Mouse (Mus musculus): ENCODE measurements around the gene Cd2ap. TPM values are rescaled to one million over a fixed set of nuclear protein-coding genes. Genes with fewer than 3 reads are reported as not detected.
"Not testable (repeated sequence)": the region's sequence is repeated elsewhere in the genome, so short reads cannot be mapped to it uniquely, and the experiment has no call there.

Cd2ap gene
- polyA plus RNA-seq, 1 experiment from 2014 or later = 7.1 TPM

DNA sequence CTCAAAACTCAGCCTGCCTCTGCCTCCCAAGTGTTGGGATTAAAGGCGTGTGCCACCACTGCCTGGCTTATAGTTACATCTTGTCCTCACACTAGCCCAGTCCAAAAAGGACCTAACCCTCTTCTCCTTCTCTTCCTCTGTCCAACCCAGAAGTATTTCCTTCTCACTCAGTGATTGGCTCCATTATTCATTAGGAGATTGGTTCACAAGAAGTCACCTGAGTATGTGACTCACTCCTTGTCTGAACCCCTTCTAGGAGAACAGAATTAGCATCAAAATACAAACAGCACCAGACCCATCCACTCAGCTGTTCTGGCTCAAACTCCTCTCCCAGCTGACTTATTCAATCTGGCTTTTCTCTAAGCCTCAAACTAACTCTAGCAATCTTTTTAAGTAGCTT, 30.0 kb upstream of the Cd2ap start:
- H3K4me2 ChIP-seq (ENCODE audit: low read length); H3K4me1 ChIP-seq (ENCODE audit: control insufficient read depth, insufficient read depth, low read depth, low read length); H3K9ac ChIP-seq (ENCODE audit: low read depth, low read length); H3K27me3 ChIP-seq (replicated peaks; ENCODE audit: control insufficient read depth, insufficient read depth, low read length); H3K9me3 ChIP-seq (ENCODE audit: control insufficient read depth, low read length); H3K4me3 ChIP-seq (ENCODE audit: low read length); ATAC-seq; H3K36me3 ChIP-seq (ENCODE audit: control insufficient read depth, insufficient read depth, low read length); H3K27ac ChIP-seq (ENCODE audit: low read depth, low read length): not testable (repeated sequence)
- 88% methylated on average over 1 of the region's 1 CpGs for WGBS

DNA sequence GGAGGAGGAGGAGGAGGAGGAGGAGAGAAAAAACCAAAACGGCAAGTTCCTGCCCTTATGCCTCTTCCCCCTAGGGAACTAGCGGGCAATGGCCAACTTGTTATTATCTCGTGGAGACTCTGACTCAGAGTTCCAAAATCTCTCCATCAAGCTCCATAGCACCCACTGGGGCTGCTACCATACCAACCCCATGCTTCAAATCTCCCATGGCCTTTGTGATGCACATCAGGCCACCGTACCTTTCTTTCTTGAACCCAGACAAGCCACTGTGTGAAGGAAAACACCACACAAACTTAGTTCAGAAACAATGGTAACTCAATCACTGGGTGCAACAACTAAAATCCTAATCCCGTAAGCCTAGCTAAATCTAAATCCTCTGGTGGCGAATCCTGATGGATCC, 29.5 kb upstream of the Cd2ap start:
- WGBS = 88% methylated on average over 6 of the region's 6 CpGs
- no peaks in the 10 kb centered on the region for H3K9me3 ChIP-seq (ENCODE audit: control insufficient read depth, low read length)
- H3K4me3 ChIP-seq (ENCODE audit: low read length) = no peak overlapping the region
- H3K36me3 ChIP-seq (ENCODE audit: control insufficient read depth, insufficient read depth, low read length) = no peaks in the 10 kb centered on the region
- ATAC-seq = no peak
- H3K4me1 ChIP-seq (ENCODE audit: control insufficient read depth, insufficient read depth, low read depth, low read length) = no peaks in the 10 kb centered on the region
- no peak overlapping the region for H3K27ac ChIP-seq (ENCODE audit: low read depth, low read length)
- no peaks in the 10 kb centered on the region for H3K27me3 ChIP-seq (replicated peaks; ENCODE audit: control insufficient read depth, insufficient read depth, low read length)
- no peak overlapping the region for H3K9ac ChIP-seq (ENCODE audit: low read depth, low read length)
- no peak overlapping the region for H3K4me2 ChIP-seq (ENCODE audit: low read length)

DNA sequence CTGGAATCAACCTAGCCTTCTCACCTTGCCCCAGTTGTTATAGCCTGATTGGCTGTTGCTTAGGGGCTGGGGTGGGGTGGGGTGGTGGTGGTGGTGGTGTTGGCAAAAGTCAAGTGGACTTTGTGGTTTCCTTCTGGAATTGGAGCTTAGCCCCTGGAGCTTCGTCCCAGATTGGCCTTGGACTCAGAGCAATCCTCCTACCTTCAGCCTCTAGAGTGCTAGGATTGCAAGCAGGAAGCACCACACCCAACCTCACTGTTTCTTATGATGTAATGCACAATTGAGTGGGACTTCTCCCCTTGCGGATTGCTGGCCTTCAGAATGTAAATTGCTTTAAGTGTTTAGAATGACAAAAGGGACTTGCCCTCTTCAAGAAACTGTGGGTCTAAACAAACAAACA, 24.3 kb upstream of the Cd2ap start:
- Histone ChIP-seq H3K36me3 (ENCODE audit: control insufficient read depth, insufficient read depth, low read length) (no peaks in the 10 kb centered on the region), H3K4me2 (ENCODE audit: low read length) (no peak overlapping the region), H3K27me3 (replicated peaks; ENCODE audit: control insufficient read depth, insufficient read depth, low read length) (no peaks in the 10 kb centered on the region), H3K4me3 (ENCODE audit: low read length) (no peak overlapping the region), H3K4me1 (ENCODE audit: control insufficient read depth, insufficient read depth, low read depth, low read length) (no peaks in the 10 kb centered on the region), H3K27ac (ENCODE audit: low read depth, low read length) (no peak overlapping the region), H3K9ac (ENCODE audit: low read depth, low read length) (no peak overlapping the region), H3K9me3 (ENCODE audit: control insufficient read depth, low read length) (0 out of 2 replicates have a peak, but pooled peaks cover 2% of the 10 kb centered on the region)
- 73% methylated on average over 2 of the region's 2 CpGs for WGBS
- ATAC-seq = no peak

DNA sequence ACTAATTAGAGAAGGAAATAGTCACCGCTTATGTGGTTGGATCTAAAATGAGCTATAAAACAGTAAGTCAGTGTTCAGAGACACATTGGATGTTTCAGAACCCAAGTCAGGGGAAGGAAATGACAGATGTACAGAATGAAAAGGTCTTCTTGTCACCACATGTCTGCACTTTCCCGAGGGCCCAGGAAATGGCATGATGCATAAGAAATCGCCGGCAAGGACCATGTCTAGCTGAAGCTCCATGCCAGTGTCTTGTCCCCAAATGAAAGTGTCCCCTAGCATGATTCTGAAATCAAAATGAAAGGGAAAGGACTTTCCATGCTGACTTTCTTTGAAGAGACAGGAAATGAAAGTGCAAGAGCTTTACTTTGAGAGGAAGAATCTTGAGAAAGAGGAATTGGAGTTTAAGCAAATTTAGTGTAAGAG, 10.8 kb upstream of the Cd2ap start:
- Histone ChIP-seq H3K27ac (ENCODE audit: low read depth, low read length) (no peak overlapping the region), H3K4me1 (ENCODE audit: control insufficient read depth, insufficient read depth, low read depth, low read length) (no peaks in the 10 kb centered on the region), H3K9me3 (ENCODE audit: control insufficient read depth, low read length) (no peaks in the 10 kb centered on the region), H3K4me2 (ENCODE audit: low read length) (no peak overlapping the region), H3K36me3 (ENCODE audit: control insufficient read depth, insufficient read depth, low read length) (no peaks in the 10 kb centered on the region), H3K4me3 (ENCODE audit: low read length) (no peak overlapping the region), H3K27me3 (replicated peaks; ENCODE audit: control insufficient read depth, insufficient read depth, low read length) (no peaks in the 10 kb centered on the region), H3K9ac (ENCODE audit: low read depth, low read length) (no peak overlapping the region)
- no peak for ATAC-seq
- WGBS = 83% methylated on average over 4 of the region's 4 CpGs

DNA sequence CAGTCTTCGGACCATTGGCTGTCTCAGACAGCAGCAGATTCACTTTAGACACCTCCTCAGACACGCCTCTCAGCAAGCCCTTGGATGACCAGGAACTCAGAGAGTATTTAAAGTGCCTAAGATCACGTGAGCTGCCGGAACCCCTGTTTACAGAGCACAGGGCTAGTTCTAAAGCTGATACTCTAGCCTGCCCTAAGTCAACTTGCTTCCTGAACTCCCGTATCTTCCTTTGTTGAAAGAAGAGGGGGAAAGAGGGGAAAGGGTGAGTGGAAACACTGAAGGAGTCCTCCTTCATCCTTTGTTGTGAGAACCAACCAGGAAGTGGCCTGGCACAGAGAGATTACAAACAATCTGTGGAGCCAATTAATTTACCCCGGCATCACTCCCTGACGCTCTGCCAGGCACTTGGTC, 8.6 kb upstream of the Cd2ap start:
- Histone ChIP-seq H3K27me3 (replicated peaks; ENCODE audit: control insufficient read depth, insufficient read depth, low read length) (no peaks in the 10 kb centered on the region), H3K9me3 (ENCODE audit: control insufficient read depth, low read length) (no peaks in the 10 kb centered on the region), H3K4me3 (ENCODE audit: low read length) (no peak overlapping the region), H3K36me3 (ENCODE audit: control insufficient read depth, insufficient read depth, low read length) (no peaks in the 10 kb centered on the region), H3K27ac (ENCODE audit: low read depth, low read length) (no peak overlapping the region), H3K4me1 (ENCODE audit: control insufficient read depth, insufficient read depth, low read depth, low read length) (no peaks in the 10 kb centered on the region), H3K4me2 (ENCODE audit: low read length) (no peak overlapping the region), H3K9ac (ENCODE audit: low read depth, low read length) (no peak overlapping the region)
- WGBS = 77% methylated on average over 7 of the region's 7 CpGs
- ATAC-seq = no peak

DNA sequence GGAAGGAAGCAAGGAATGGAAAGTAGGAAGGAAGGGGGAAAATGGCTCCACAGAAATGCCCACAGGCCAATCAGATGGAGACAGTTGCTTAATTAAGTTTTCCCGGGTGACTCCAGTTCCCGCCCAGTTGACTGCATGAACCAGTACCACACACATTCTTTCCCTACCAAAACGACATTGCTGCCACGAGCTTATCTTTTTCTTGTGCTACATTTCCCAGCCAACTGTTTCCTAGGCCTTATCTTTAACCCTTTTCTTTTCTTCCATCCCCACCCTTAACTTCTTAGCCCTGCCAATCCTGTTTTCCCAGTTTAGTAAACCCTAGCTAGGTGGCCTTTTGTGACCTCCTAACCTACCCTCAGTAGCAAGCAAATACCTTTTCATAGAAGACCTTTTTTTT, 7.9 kb upstream of the Cd2ap start:
- Histone ChIP-seq H3K36me3 (ENCODE audit: control insufficient read depth, insufficient read depth, low read length) (no peaks in the 10 kb centered on the region), H3K4me2 (ENCODE audit: low read length) (no peak overlapping the region), H3K4me3 (ENCODE audit: low read length) (no peak overlapping the region), H3K9me3 (ENCODE audit: control insufficient read depth, low read length) (no peaks in the 10 kb centered on the region), H3K4me1 (ENCODE audit: control insufficient read depth, insufficient read depth, low read depth, low read length) (no peaks in the 10 kb centered on the region), H3K27me3 (replicated peaks; ENCODE audit: control insufficient read depth, insufficient read depth, low read length) (no peaks in the 10 kb centered on the region), H3K27ac (ENCODE audit: low read depth, low read length) (no peak overlapping the region), H3K9ac (ENCODE audit: low read depth, low read length) (no peak overlapping the region)
- WGBS = 83% methylated on average over 4 of the region's 4 CpGs
- ATAC-seq = no peak

DNA sequence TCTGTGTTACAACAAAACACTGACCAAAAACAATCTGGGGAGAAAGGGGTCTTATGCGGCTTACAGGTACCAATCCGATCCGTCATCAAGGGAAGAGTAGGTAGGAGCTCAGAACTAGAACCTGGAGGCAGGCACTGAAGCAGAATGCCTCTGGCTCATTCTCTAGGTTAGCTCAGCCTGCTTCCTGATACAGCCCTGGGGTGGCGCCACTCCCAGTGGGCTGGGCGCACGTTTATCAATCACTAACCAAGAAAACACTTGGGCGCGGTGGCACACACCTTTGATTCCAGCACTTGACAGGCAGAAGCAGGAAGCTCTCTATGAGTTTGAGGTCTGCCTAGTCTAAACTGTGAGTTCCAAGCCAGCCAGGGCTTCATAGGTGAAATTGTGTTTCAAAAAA, 7.3 kb upstream of the Cd2ap start:
- ATAC-seq = no peak
- no peaks in the 10 kb centered on the region for H3K9me3 ChIP-seq (ENCODE audit: control insufficient read depth, low read length)
- H3K4me1 ChIP-seq (ENCODE audit: control insufficient read depth, insufficient read depth, low read depth, low read length) = no peaks in the 10 kb centered on the region
- H3K36me3 ChIP-seq (ENCODE audit: control insufficient read depth, insufficient read depth, low read length) = no peaks in the 10 kb centered on the region
- no peak overlapping the region for H3K27ac ChIP-seq (ENCODE audit: low read depth, low read length)
- 91% methylated on average over 8 of the region's 8 CpGs for WGBS
- H3K27me3 ChIP-seq (replicated peaks; ENCODE audit: control insufficient read depth, insufficient read depth, low read length) = no peaks in the 10 kb centered on the region
- H3K9ac ChIP-seq (ENCODE audit: low read depth, low read length) = no peak overlapping the region
- H3K4me3 ChIP-seq (ENCODE audit: low read length) = no peak overlapping the region
- no peak overlapping the region for H3K4me2 ChIP-seq (ENCODE audit: low read length)

DNA sequence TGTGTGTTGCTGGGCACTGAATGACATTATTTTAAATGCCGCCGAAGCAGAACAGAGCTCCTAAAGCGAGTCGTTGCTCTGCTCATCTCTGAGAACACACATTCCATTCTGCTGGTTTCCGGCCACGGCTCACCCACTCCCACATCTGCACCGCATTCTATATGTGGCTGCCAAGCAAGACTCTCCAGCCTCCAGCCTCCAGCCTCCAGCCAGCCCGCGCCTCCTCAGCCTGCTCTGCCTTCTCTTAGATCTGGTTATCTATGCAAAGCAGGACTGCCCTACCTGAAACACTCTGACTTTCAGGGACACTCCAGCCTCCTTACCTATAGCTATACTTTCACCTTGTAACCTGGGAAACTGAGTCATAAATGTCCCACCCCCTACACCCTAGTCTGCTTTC, 6.8 kb upstream of the Cd2ap start:
- ATAC-seq = no peak
- 61% methylated on average over 9 of the region's 9 CpGs for WGBS
- no peak overlapping the region for H3K4me2 ChIP-seq (ENCODE audit: low read length)
- no peaks in the 10 kb centered on the region for H3K4me1 ChIP-seq (ENCODE audit: control insufficient read depth, insufficient read depth, low read depth, low read length)
- no peaks in the 10 kb centered on the region for H3K27me3 ChIP-seq (replicated peaks; ENCODE audit: control insufficient read depth, insufficient read depth, low read length)
- no peak overlapping the region for H3K27ac ChIP-seq (ENCODE audit: low read depth, low read length)
- H3K4me3 ChIP-seq (ENCODE audit: low read length) = no peak overlapping the region
- H3K9ac ChIP-seq (ENCODE audit: low read depth, low read length) = no peak overlapping the region
- no peaks in the 10 kb centered on the region for H3K9me3 ChIP-seq (ENCODE audit: control insufficient read depth, low read length)
- no peaks in the 10 kb centered on the region for H3K36me3 ChIP-seq (ENCODE audit: control insufficient read depth, insufficient read depth, low read length)

DNA sequence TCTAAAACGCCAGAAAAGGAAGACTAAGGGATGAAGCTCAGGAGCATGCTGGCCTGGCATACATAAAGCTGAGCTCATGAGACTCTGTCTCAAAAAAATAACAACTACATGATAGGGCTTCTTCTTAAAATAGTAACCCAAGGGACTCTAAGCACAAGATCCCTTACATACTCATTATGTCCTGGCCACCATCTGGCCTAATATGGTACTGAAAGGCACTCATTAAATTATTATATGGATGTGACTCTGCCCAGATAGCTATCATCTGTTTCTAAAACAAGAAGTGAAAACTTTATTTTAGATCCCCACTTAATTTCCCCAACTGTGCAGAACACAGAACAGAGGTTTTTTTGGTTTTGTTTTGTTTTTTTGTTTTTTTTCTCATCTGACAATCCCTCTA, 6.4 kb upstream of the Cd2ap start:
- Histone ChIP-seq H3K36me3 (ENCODE audit: control insufficient read depth, insufficient read depth, low read length) (no peaks in the 10 kb centered on the region), H3K27me3 (replicated peaks; ENCODE audit: control insufficient read depth, insufficient read depth, low read length) (no peaks in the 10 kb centered on the region), H3K4me1 (ENCODE audit: control insufficient read depth, insufficient read depth, low read depth, low read length) (no peaks in the 10 kb centered on the region), H3K4me2 (ENCODE audit: low read length) (no peak overlapping the region), H3K9ac (ENCODE audit: low read depth, low read length) (no peak overlapping the region), H3K4me3 (ENCODE audit: low read length) (no peak overlapping the region), H3K9me3 (ENCODE audit: control insufficient read depth, low read length) (no peaks in the 10 kb centered on the region), H3K27ac (ENCODE audit: low read depth, low read length) (no peak overlapping the region)
- 95% methylated on average over 1 of the region's 1 CpGs for WGBS
- no peak for ATAC-seq

DNA sequence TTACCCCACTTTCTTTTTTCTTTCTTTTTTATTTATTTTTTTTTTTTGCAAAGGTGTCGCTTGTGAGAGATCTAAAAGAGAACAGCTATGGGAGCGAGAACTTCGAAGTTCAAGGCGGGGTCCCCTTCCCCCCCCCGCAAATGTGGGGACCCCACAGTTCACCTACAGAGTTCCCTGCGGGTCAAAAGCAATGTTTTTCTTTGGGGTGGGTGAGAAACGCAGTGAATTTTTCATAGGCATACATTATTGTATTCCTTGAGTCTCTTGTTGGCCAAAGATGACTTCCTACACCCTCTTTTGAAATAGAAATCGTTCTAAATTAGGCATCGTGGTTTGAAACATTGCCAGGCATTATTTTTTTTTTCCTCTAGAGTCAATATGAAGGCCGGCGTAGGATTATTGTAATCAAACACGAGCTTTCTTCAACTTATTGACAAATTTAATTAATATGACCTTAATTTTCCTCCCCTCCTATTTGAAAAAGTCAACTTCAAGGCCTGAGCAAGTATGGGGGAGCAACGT, 500 bp upstream of the Cd2ap start:
- no peak; the same call in 1 of the 2 replicates for ATAC-seq
- peak overlapping the region; percentile 13 for H3K27ac ChIP-seq (ENCODE audit: low read depth, low read length)

More for the DNA sequence above, 500 bp upstream of the Cd2ap start:
- Histone ChIP-seq H3K4me2 (ENCODE audit: low read length) (peak overlapping the region; percentile 75), H3K27me3 (replicated peaks; ENCODE audit: control insufficient read depth, insufficient read depth, low read length) (no peaks in the 10 kb centered on the region), H3K9me3 (ENCODE audit: control insufficient read depth, low read length) (no peaks in the 10 kb centered on the region), H3K4me1 (ENCODE audit: control insufficient read depth, insufficient read depth, low read depth, low read length) (peaks cover 9% of the 10 kb centered on the region), H3K9ac (ENCODE audit: low read depth, low read length) (peak overlapping the region; percentile 92), H3K36me3 (ENCODE audit: control insufficient read depth, insufficient read depth, low read length) (no peaks in the 10 kb centered on the region), H3K4me3 (ENCODE audit: low read length) (peak overlapping the region; percentile 71)
- 32% methylated on average over 13 of the region's 13 CpGs for WGBS

Measured in hindbrain, embryonic 16.5 days (tissue).